Mouse (Mus musculus) MEL (cell line): ENCODE results near the gene N4bp3. TPM values are rescaled to one million over a fixed set of nuclear protein-coding genes. Genes with fewer than 3 reads are reported as not detected.

Experiments
- DNase-seq: peaks from one replicate; pipeline ENCODE4 v3.0.0; 2011; ENCODE audit warnings: low read depth, low spot score
- H3K27ac ChIP-seq: 2 replicates; pipeline ENCODE4 v1.5.1; 2012; ENCODE audit warnings: low read depth, mild to moderate bottlenecking, control low read depth, low read length, moderate library complexity; ENCODE audit not compliant: control insufficient read depth
- H3K27me3 ChIP-seq, 2 experiments: fragments of 150-350 bp in 1 of 2; sonication (generic) in 1 of 2; 2 replicates each; pipeline ENCODE4 v1.6.1; 2012; ENCODE audit warnings: low read length in 2 of 2, mild to moderate bottlenecking in 2 of 2, improper control_type of control experiment in 1 of 2, moderate library complexity in 1 of 2; ENCODE audit not compliant: insufficient read depth in 2 of 2, control insufficient read depth in 1 of 2
- H3K36me3 ChIP-seq, 2 experiments: 2 replicates each; pipeline ENCODE4 v1.6.1; 2012 to 2014; ENCODE audit warnings: low read length in 2 of 2, improper control_type of control experiment in 1 of 2, inconsistent platforms in 1 of 2, mild to moderate bottlenecking in 1 of 2; ENCODE audit not compliant: insufficient read depth in 2 of 2, control insufficient read depth in 1 of 2
- H3K4me1 ChIP-seq, 2 experiments: fragments of 150-350 bp in 1 of 2; sonication (generic) in 1 of 2; 2 replicates each; pipeline ENCODE4 v1.6.1; 2012; ENCODE audit warnings: low read length in 2 of 2, improper control_type of control experiment in 1 of 2, mild to moderate bottlenecking in 1 of 2; ENCODE audit not compliant: insufficient read depth in 2 of 2, control insufficient read depth in 1 of 2
- H3K4me3 ChIP-seq, 2 experiments: fragments of 150-350 bp in 1 of 2; sonication (generic) in 1 of 2; 2 replicates each; pipeline ENCODE4 v1.5.1; 2012; ENCODE audit warnings: low read depth in 2 of 2, low read length in 2 of 2, mild to moderate bottlenecking in 2 of 2, moderate library complexity in 2 of 2, control low read depth in 1 of 2, improper control_type of control experiment in 1 of 2; ENCODE audit not compliant: control insufficient read depth in 1 of 2, insufficient read depth in 1 of 2
- H3K79me2 ChIP-seq: 2 replicates; pipeline ENCODE4 v1.6.1; 2012; ENCODE audit warnings: mild to moderate bottlenecking, low read length, moderate library complexity; ENCODE audit not compliant: control insufficient read depth, poor library complexity, insufficient read depth
- H3K9ac ChIP-seq: 2 replicates; pipeline ENCODE4 v1.6.1; 2012; ENCODE audit warnings: low read depth, mild to moderate bottlenecking, control low read depth, low read length, moderate library complexity; ENCODE audit not compliant: control insufficient read depth, poor library complexity, severe bottlenecking
- H3K9me3 ChIP-seq: fragments of 150-350 bp; sonication (generic); replicated peaks from 2 replicates; pipeline ENCODE4 v1.6.1; 2012; ENCODE audit warnings: mild to moderate bottlenecking, low read length, improper control_type of control experiment, moderate library complexity; ENCODE audit not compliant: insufficient read depth
- CHD2 ChIP-seq: IDR thresholded peaks from 2 replicates; pipeline ENCODE4 v1.6.1; 2011; ENCODE audit warnings: low read length, improper control_type of control experiment
- CTCF ChIP-seq, 3 experiments: IDR thresholded peaks in 2 of 3; conservative IDR thresholded peaks in 1 of 3; 2 replicates each; pipeline ENCODE4 v1.5.1; 2011 to 2012; ENCODE audit warnings: low read length in 3 of 3, low read depth in 2 of 3, mild to moderate bottlenecking in 2 of 3, improper control_type of control experiment in 1 of 3, inconsistent platforms in 1 of 3, mixed read lengths in 1 of 3, moderate library complexity in 1 of 3; ENCODE audit not compliant: control insufficient read depth in 1 of 3, insufficient read depth in 1 of 3, poor library complexity in 1 of 3, severe bottlenecking in 1 of 3
- E2F4 ChIP-seq: IDR thresholded peaks from 2 replicates; pipeline ENCODE4 v1.6.1; 2011; ENCODE audit warnings: low read depth, low read length, improper control_type of control experiment, borderline replicate concordance
- GABPA ChIP-seq: IDR thresholded peaks from 2 replicates; pipeline ENCODE4 v1.6.1; 2012; ENCODE audit warnings: low read depth, mild to moderate bottlenecking, inconsistent platforms, low read length, improper control_type of control experiment, moderate library complexity
- GATA1 ChIP-seq: IDR thresholded peaks from 2 replicates; pipeline ENCODE4 v1.6.1; 2011; ENCODE audit warnings: low read depth, low read length, improper control_type of control experiment
- JUND ChIP-seq: IDR thresholded peaks from 2 replicates; pipeline ENCODE4 v1.6.1; 2011; ENCODE audit warnings: low read depth, mild to moderate bottlenecking, improper control_type of control experiment, low read length
- MAFK ChIP-seq: IDR thresholded peaks from 2 replicates; pipeline ENCODE4 v1.6.1; 2011; ENCODE audit warnings: low read depth, mild to moderate bottlenecking, low read length, improper control_type of control experiment, borderline replicate concordance
- MAX ChIP-seq: IDR thresholded peaks from 2 replicates; pipeline ENCODE4 v1.6.1; 2011; ENCODE audit warnings: low read length, improper control_type of control experiment
- MAZ ChIP-seq: IDR thresholded peaks from 2 replicates; pipeline ENCODE4 v1.6.1; 2012; ENCODE audit warnings: low read depth, mild to moderate bottlenecking, inconsistent platforms, low read length, improper control_type of control experiment
- MYB ChIP-seq: IDR thresholded peaks from 2 replicates; pipeline ENCODE4 v1.6.1; 2011; ENCODE audit warnings: mild to moderate bottlenecking, low read depth, low read length, improper control_type of control experiment
- NELFE ChIP-seq: IDR thresholded peaks from 2 replicates; pipeline ENCODE4 v1.6.1; 2011; ENCODE audit warnings: low read depth, low read length, improper control_type of control experiment
- POLR2A ChIP-seq, 2 experiments: IDR thresholded peaks; 2 replicates each; pipeline ENCODE4 v1.6.1; 2011 to 2012; ENCODE audit warnings: low read length in 2 of 2, mild to moderate bottlenecking in 2 of 2, control low read depth in 1 of 2, improper control_type of control experiment in 1 of 2, low read depth in 1 of 2, moderate library complexity in 1 of 2; ENCODE audit not compliant: control insufficient read depth in 1 of 2, insufficient read depth in 1 of 2, poor library complexity in 1 of 2
- POLR2AphosphoS2 ChIP-seq: IDR thresholded peaks from 2 replicates; pipeline ENCODE4 v1.6.1; 2011; ENCODE audit warnings: low read length, improper control_type of control experiment
- TBP ChIP-seq: IDR thresholded peaks from 2 replicates; pipeline ENCODE4 v1.8.0; 2011; ENCODE audit warnings: low read depth, low read length, improper control_type of control experiment
- ZC3H11A ChIP-seq: IDR thresholded peaks from 2 replicates; pipeline ENCODE4 v1.6.1; 2012; ENCODE audit warnings: low read depth, mild to moderate bottlenecking, inconsistent platforms, low read length, improper control_type of control experiment
- ZKSCAN1 ChIP-seq: IDR thresholded peaks from 2 replicates; pipeline ENCODE4 v1.6.1; 2012; ENCODE audit warnings: low read depth, mild to moderate bottlenecking, inconsistent platforms, low read length, improper control_type of control experiment, moderate library complexity
- ZNF384 ChIP-seq: IDR thresholded peaks from 2 replicates; pipeline ENCODE4 v1.6.1; 2012; ENCODE audit warnings: low read depth, mild to moderate bottlenecking, inconsistent platforms, low read length, improper control_type of control experiment
- polyA plus RNA-seq, 2 experiments: library from polyadenylated mRNA; stranded (reverse) in 1 of 2; unstranded in 1 of 2; fragments of >175 nt in 1 of 2; fragments of >200 nt in 1 of 2; gene quantifications; 2 replicates each; pipeline versions ENCODE4 v1.2.1 to v1.2.4; 2012; ENCODE audit warnings: low replicate concordance in 2 of 2, low read depth in 1 of 2; ENCODE audit not compliant: insufficient read length in 2 of 2, insufficient read depth in 1 of 2, missing spikeins in 1 of 2
- total RNA-seq: library from RNA; depleted of rRNA; stranded (reverse); fragments of 300-350 nt; gene quantifications from 2 replicates; pipeline ENCODE4 v1.2.3, GENCODE M21; 2012

N4bp3 gene
- total and polyA plus RNA-seq, 3 experiments, result 6.9 to 11.5 TPM; not detected in 1

- Histone ChIP-seq H3K79me2 (peaks cover 3% of the 10 kb centered on the region; the same call in 1 of the 2 replicates), H3K27me3 (no peaks in the 10 kb centered on the region), H3K27ac (no peak overlapping the region), H3K9ac (no peak overlapping the region), H3K4me1 (peaks cover 1 to 2% of the 10 kb centered on the region in 2 experiments; a peak in 1 of 4 replicates), H3K9me3 (no peaks in the 10 kb centered on the region), H3K4me3 (no peak overlapping the region), H3K36me3 (no peaks in the 10 kb centered on the region)
- DNase-seq, result no peak
- no peak for TF ChIP-seq ZNF384
- TF ChIP-seq TBP, result no peak
- TF ChIP-seq POLR2A (IDR thresholded peaks at IDR 0.05; ENCODE audit: control insufficient read depth in 1 of 2, insufficient read depth in 1 of 2, low read depth in 1 of 2, low read length in 2 of 2, poor library complexity in 1 of 2), result no peak
- TF ChIP-seq MAZ, result no peak
- no peak for TF ChIP-seq CTCF (IDR thresholded peaks at IDR 0.05 in 2 of 3, conservative IDR thresholded peaks at IDR 0.05 in 1 of 3; ENCODE audit: control insufficient read depth in 1 of 3, insufficient read depth in 1 of 3, low read depth in 2 of 3, low read length in 3 of 3, poor library complexity in 1 of 3, severe bottlenecking in 1 of 3)
- no peak for TF ChIP-seq MAX
- no peak for TF ChIP-seq CHD2
- no peak for TF ChIP-seq E2F4
- no peak for TF ChIP-seq ZKSCAN1
- TF ChIP-seq MYB, result no peak
- no peak for TF ChIP-seq MAFK
These were observed 3.6 kb downstream of the N4bp3 start for GRCm38 (mm10) chr11:51646751-51647667.

- Histone ChIP-seq H3K4me1 (peaks cover 1 to 2% of the 10 kb centered on the region in 2 experiments; a peak in 1 of 4 replicates), H3K4me3 (no peak overlapping the region), H3K9ac (no peak overlapping the region), H3K79me2 (peaks cover 3% of the 10 kb centered on the region; the same call in 1 of the 2 replicates), H3K36me3 (no peaks in the 10 kb centered on the region), H3K27ac (no peak overlapping the region), H3K9me3 (no peaks in the 10 kb centered on the region), H3K27me3 (no peaks in the 10 kb centered on the region)
- TF ChIP-seq E2F4 (no peak), POLR2AphosphoS2 (no peak), GATA1 (no peak), JUND (no peak), CHD2 (no peak), NELFE (no peak), ZKSCAN1 (no peak), MYB (no peak), GABPA (no peak), POLR2A (IDR thresholded peaks at IDR 0.05; ENCODE audit: control insufficient read depth in 1 of 2, insufficient read depth in 1 of 2, low read depth in 1 of 2, low read length in 2 of 2, poor library complexity in 1 of 2) (no peak), ZC3H11A (no peak)
- no peak for DNase-seq
These were observed 4.4 kb downstream of the N4bp3 start for GRCm38 (mm10) chr11:51646245-51646644.
